Mouse (Mus musculus) B cell, adult 67 days (primary cell): ENCODE data around the gene Vmn2r121. TPM values are rescaled to one million over a fixed set of nuclear protein-coding genes. Genes with fewer than 3 reads are reported as not detected.

Experiments
- total RNA-seq, 2 experiments: library from RNA; stranded (reverse); gene quantifications; 4 replicates each; pipeline ENCODE4 v1.2.4; 2023

The Vmn2r121 gene
- not detected for total RNA-seq

GRCm38 (mm10) chrX:124135852-124136251, at the start of gene Vmn2r121:
Gene Vmn2r121 (minus strand): TSS chrX:124135952.

